Mouse (Mus musculus) bone marrow, adult 2 months (tissue): ENCODE measurements around the gene Olfr1218.

Experiments used
- CTCF ChIP-seq: fragments of 200-500 bp; IDR thresholded peaks from 2 replicates; pipeline ENCODE4 v1.5.1; 2011; ENCODE audit warnings: low read length, control low read depth; ENCODE audit not compliant: control insufficient read depth, insufficient read depth
- POLR2A ChIP-seq: fragments of 200-500 bp; IDR thresholded peaks from 2 replicates; pipeline ENCODE4 v1.6.1; 2011; ENCODE audit warnings: low read depth, mild to moderate bottlenecking, control low read depth, low read length, borderline replicate concordance; ENCODE audit not compliant: control insufficient read depth

- TF ChIP-seq POLR2A (no peak), CTCF (no peak)
Observed at GRCm38 (mm10) chr2:89106735-89107134, 45.7 kb upstream of the Olfr1218 start, which contains the start of gene Olfr1220.
